Mouse (Mus musculus): ENCODE data around the gene Tbc1d14.

DNA sequence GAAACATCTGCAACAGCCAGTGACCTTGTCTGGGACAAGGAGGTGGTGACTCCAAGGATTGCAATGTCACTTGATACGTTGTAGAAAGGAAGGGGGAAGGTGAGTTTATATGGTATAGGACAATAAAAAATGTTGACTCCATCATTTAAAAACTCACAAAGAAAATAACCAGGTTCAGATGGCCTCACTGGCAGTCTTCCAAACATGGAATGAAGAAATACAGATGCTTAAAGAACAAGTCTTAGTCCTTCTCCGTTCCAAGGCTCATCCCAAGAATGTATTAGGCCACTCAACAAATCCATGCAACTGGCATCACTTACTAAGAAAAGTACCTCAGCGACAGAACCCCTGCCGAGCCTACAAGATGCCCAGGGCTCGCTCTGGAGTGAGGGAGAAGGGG, 38.6 kb downstream of the Tbc1d14 start:
- TF ChIP-seq POLR2A (IDR thresholded peaks at IDR 0.05; ENCODE audit: borderline replicate concordance, extremely low read depth, low read depth, low read length), result no peak
- TF ChIP-seq CTCF (IDR thresholded peaks at IDR 0.05; ENCODE audit: insufficient read depth, low read length), result no peak

Measured in lung, adult 2 months (tissue).